Mouse (Mus musculus): ENCODE data around the gene 1700123O20Rik. TPM values are rescaled to one million over a fixed set of nuclear protein-coding genes. Genes with fewer than 3 reads are reported as not detected.

1700123O20Rik gene
- polyA plus RNA-seq (2016; fragmentation: Nextera tagmentation; extraction: Ambion mirVana), result 115 and 116 TPM in 2 replicates

- H3K36me3 ChIP-seq (replicated peaks), result peaks cover 57% of the 10 kb centered on the region
- peak within 1 kb of the TSS; percentile 93 for H3K27ac ChIP-seq (replicated peaks)
- no peaks in the 10 kb centered on the region for H3K27me3 ChIP-seq (replicated peaks; ENCODE audit: low read depth, poor library complexity, severe bottlenecking)
- peak within 1 kb of the TSS; percentile 75 for H3K4me3 ChIP-seq
- H3K4me1 ChIP-seq, result peaks cover 26% of the 10 kb centered on the region
- no peaks in the 10 kb centered on the region for H3K9me3 ChIP-seq
- DNase-seq (ENCODE audit: low spot score), result peak; percentile 89
- 0% methylated on average over 41 of the region's 41 CpGs for WGBS
Observed at GRCm38 (mm10) chr14:54686063-54686521, at the start of gene 1700123O20Rik. Gene 1700123O20Rik (plus strand): TSS chr14:54686216.

GRCm38 (mm10) chr14:54636954-54637353 lies 49.1 kb upstream of the 1700123O20Rik start:
- no peak overlapping the region for H3K27ac ChIP-seq (replicated peaks)
- no peaks in the 10 kb centered on the region for H3K9me3 ChIP-seq
- no peak overlapping the region for H3K4me3 ChIP-seq
- H3K27me3 ChIP-seq (replicated peaks; ENCODE audit: low read depth, poor library complexity, severe bottlenecking), result no peaks in the 10 kb centered on the region
- H3K36me3 ChIP-seq (replicated peaks), result peaks cover 76% of the 10 kb centered on the region
- peak; percentile 73 for DNase-seq (ENCODE audit: low spot score)
- H3K4me1 ChIP-seq, result peaks cover 33% of the 10 kb centered on the region
- 54% methylated on average over 8 of the region's 8 CpGs for WGBS

- Histone ChIP-seq H3K4me3 (0 out of 2 replicates have a peak overlapping the region, but pooled peaks have one; percentile 19), H3K9me3 (no peaks in the 10 kb centered on the region), H3K4me1 (peaks cover 35% of the 10 kb centered on the region), H3K27me3 (replicated peaks; ENCODE audit: low read depth, poor library complexity, severe bottlenecking) (no peaks in the 10 kb centered on the region), H3K27ac (replicated peaks) (no peak overlapping the region), H3K36me3 (replicated peaks) (peaks cover 75% of the 10 kb centered on the region)
- no peak for DNase-seq (ENCODE audit: low spot score)
- WGBS, result 83% methylated on average over 5 of the region's 5 CpGs
Observed at GRCm38 (mm10) chr14:54638210-54638609, 47.8 kb upstream of the 1700123O20Rik start.

- Histone ChIP-seq H3K4me1 (peaks cover 35% of the 10 kb centered on the region), H3K9me3 (no peaks in the 10 kb centered on the region), H3K27ac (replicated peaks) (peak overlapping the region; percentile 95), H3K36me3 (replicated peaks) (peaks cover 75% of the 10 kb centered on the region), H3K4me3 (peak overlapping the region; percentile 88), H3K27me3 (replicated peaks; ENCODE audit: low read depth, poor library complexity, severe bottlenecking) (no peaks in the 10 kb centered on the region)
- 16% methylated on average over 4 of the region's 4 CpGs for WGBS
- no peak for DNase-seq (ENCODE audit: low spot score)
Observed at GRCm38 (mm10) chr14:54640121-54640520, 45.9 kb upstream of the 1700123O20Rik start.

DNA sequence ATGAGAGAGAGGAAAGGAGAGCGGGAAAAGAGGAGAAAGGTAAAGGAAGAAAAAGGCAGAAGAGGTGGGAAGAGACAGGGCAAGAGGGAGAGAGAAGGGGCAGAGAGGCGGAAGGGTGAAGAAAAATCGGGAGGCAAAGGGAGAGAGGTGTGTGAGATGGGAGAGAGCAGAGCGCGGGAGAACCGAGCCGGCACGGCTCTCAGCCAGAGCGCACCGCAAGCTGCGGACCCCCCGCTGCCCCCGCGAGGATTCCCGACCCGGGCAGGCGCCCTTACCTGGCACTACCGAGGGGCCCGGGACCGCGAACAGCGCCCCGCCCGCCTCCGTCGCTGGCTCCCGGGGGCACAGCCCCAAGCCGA lies 45.1 kb upstream of the 1700123O20Rik start, which contains the start of gene Gm17606:
Gene Gm17606, plus strand, starts transcription at position 7 of the 359 bp plus-strand sequence.
- under 1% methylated on average over 28 of the region's 28 CpGs for WGBS
- Histone ChIP-seq H3K27me3 (replicated peaks; ENCODE audit: low read depth, poor library complexity, severe bottlenecking) (no peaks in the 10 kb centered on the region), H3K36me3 (replicated peaks) (peaks cover 77% of the 10 kb centered on the region)

DNA sequence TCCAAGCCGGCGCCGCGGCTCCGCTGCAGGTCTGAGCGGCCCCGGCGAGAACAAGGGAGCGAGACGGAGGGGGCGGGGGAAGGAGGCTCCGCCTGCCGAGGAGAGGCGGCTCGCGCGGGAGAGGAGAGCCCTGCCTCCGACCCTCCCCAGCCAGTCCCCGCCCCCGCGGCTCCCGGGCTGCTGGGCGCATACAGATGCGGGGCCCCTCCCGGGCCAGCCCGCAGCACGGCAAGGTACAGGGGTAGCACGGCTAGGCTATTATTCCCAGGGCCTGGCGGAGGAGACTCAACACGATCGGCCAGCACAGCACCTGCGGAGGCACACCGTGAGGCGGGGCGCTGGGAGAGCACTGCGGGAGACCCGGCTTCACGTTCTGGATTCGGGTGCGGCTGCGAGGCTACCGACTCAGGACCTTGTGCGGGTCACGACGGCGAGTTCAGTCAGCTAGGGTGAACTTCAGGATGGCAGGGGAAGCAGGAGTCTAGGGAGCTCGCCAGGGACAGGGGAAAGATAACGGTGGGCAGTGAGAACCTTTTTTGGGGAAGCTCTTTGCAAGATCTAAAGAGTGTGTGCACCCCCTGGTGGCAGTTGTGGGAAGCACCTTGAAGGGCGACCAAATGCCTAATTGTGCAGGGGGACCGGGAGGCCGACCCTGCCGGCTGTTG lies 44.6 kb upstream of the 1700123O20Rik start, which contains the start of gene Cdh24:
Gene Cdh24, minus strand, starts transcription at position 60 of the 665 bp plus-strand sequence.
- peak; percentile 93 for DNase-seq (ENCODE audit: low spot score)
- Histone ChIP-seq H3K27me3 (replicated peaks; ENCODE audit: low read depth, poor library complexity, severe bottlenecking) (no peaks in the 10 kb centered on the region), H3K9me3 (no peaks in the 10 kb centered on the region), H3K4me3 (peak within 1 kb of the TSS; percentile 88), H3K4me1 (peaks cover 35% of the 10 kb centered on the region), H3K27ac (replicated peaks) (peak within 1 kb of the TSS; percentile 95), H3K36me3 (replicated peaks) (peaks cover 77% of the 10 kb centered on the region)
- WGBS, result under 1% methylated on average over 50 of the region's 52 CpGs

More for the DNA sequence above, 45.1 kb upstream of the 1700123O20Rik start, which contains the start of gene Gm17606:
- H3K4me1 ChIP-seq, result peaks cover 35% of the 10 kb centered on the region
- no peak for DNase-seq (ENCODE audit: low spot score)
- peak within 1 kb of the TSS; percentile 88 for H3K4me3 ChIP-seq
- no peaks in the 10 kb centered on the region for H3K9me3 ChIP-seq
- H3K27ac ChIP-seq (replicated peaks), result peak within 1 kb of the TSS; percentile 95

GRCm38 (mm10) chr14:54642224-54642944 lies 43.6 kb upstream of the 1700123O20Rik start:
- DNase-seq (ENCODE audit: low spot score), result no peak
- H3K27me3 ChIP-seq (replicated peaks; ENCODE audit: low read depth, poor library complexity, severe bottlenecking), result no peaks in the 10 kb centered on the region
- H3K4me3 ChIP-seq, result peak overlapping the region; percentile 88
- 80% methylated on average over 25 of the region's 25 CpGs for WGBS
- peaks cover 35% of the 10 kb centered on the region for H3K4me1 ChIP-seq
- H3K27ac ChIP-seq (replicated peaks), result no peak overlapping the region
- H3K36me3 ChIP-seq (replicated peaks), result peaks cover 77% of the 10 kb centered on the region
- H3K9me3 ChIP-seq, result no peaks in the 10 kb centered on the region

GRCm38 (mm10) chr14:54643011-54643410 lies 43.0 kb upstream of the 1700123O20Rik start:
- Histone ChIP-seq H3K4me3 (no peak overlapping the region), H3K9me3 (no peaks in the 10 kb centered on the region), H3K27me3 (replicated peaks; ENCODE audit: low read depth, poor library complexity, severe bottlenecking) (no peaks in the 10 kb centered on the region), H3K27ac (replicated peaks) (no peak overlapping the region), H3K36me3 (replicated peaks) (peaks cover 77% of the 10 kb centered on the region), H3K4me1 (peaks cover 35% of the 10 kb centered on the region)
- DNase-seq (ENCODE audit: low spot score), result no peak
- WGBS, result 93% methylated on average over 2 of the region's 2 CpGs

DNA sequence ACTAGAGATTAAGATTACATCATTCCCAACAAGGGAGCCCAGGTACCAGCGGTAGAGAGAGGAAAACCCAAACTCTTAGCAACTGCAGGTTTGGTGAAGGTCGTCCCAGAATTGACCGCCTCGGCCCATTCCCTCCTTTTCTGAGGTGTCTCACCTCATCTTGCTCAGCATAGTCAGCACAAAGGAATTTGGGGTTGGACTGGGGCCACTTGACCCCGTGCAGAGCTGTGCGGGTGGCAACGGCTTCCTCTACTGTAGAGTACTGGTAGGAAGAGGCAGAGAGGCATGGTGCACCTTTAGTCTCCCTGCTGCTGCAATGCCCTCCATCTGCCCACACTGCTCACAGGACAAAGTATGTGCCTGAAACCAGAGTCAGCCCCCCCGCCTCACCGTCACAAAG lies 41.7 kb upstream of the 1700123O20Rik start:
- WGBS, result 94% methylated on average over 9 of the region's 9 CpGs
- DNase-seq (ENCODE audit: low spot score), result no peak

GRCm38 (mm10) chr14:54646455-54646854 lies 39.6 kb upstream of the 1700123O20Rik start:
- DNase-seq (ENCODE audit: low spot score), result no peak
- H3K4me1 ChIP-seq, result peaks cover 35% of the 10 kb centered on the region
- H3K9me3 ChIP-seq, result no peaks in the 10 kb centered on the region
- no peak overlapping the region for H3K4me3 ChIP-seq
- no peak overlapping the region for H3K27ac ChIP-seq (replicated peaks)
- H3K27me3 ChIP-seq (replicated peaks; ENCODE audit: low read depth, poor library complexity, severe bottlenecking), result no peaks in the 10 kb centered on the region
- H3K36me3 ChIP-seq (replicated peaks), result peaks cover 96% of the 10 kb centered on the region
- 95% methylated on average over 17 of the region's 17 CpGs for WGBS

More for the DNA sequence above, 41.7 kb upstream of the 1700123O20Rik start:
- no peaks in the 10 kb centered on the region for H3K9me3 ChIP-seq
- no peak overlapping the region for H3K27ac ChIP-seq (replicated peaks)
- H3K4me1 ChIP-seq, result peaks cover 35% of the 10 kb centered on the region
- H3K4me3 ChIP-seq, result no peak overlapping the region
- H3K36me3 ChIP-seq (replicated peaks), result peaks cover 76% of the 10 kb centered on the region
- H3K27me3 ChIP-seq (replicated peaks; ENCODE audit: low read depth, poor library complexity, severe bottlenecking), result no peaks in the 10 kb centered on the region

DNA sequence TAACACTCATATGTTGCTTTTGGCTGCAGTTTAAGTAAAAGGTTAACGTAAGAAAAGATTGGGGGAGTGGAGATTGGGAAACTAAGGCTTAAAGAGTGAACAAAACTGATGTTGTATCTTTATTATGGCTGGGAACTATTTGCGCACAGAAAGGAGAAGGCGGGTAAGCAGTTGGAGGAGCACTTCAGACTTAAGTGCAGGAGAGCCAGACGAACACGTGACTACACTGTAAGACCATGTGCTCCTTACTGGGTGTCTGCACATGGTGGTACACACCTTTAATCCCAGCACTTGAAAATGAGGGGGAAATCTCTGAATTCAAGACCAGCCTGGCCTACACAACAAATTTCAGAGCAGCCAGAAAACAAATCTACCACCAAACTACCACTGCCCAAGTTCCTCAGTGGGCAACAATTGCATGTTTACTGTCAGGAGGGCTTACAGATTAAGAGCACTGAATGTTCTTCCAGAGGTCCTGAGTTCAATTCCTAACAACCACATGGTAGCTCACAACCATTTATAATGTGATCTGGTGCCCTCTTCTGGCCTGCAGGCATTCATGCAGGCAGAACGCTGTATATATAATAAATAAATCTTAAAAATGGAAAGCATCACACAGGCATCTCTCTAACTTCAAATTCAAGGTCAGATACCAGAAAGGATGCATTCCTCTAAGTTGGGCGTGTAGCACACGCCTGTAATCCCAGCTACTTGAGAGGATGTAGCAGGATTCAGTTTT lies 38.9 kb upstream of the 1700123O20Rik start:
- DNase-seq (ENCODE audit: low spot score), result no peak
- H3K27ac ChIP-seq (replicated peaks), result no peak overlapping the region
- H3K4me1 ChIP-seq, result peaks cover 36% of the 10 kb centered on the region
- H3K4me3 ChIP-seq, result no peak overlapping the region
- peaks cover 98% of the 10 kb centered on the region for H3K36me3 ChIP-seq (replicated peaks)
- whole genome bisulfite sequencing, result 95% methylated on average over 8 of the region's 8 CpGs
- no peaks in the 10 kb centered on the region for H3K27me3 ChIP-seq (replicated peaks; ENCODE audit: low read depth, poor library complexity, severe bottlenecking)
- no peaks in the 10 kb centered on the region for H3K9me3 ChIP-seq

- H3K27me3 ChIP-seq (replicated peaks; ENCODE audit: low read depth, poor library complexity, severe bottlenecking), result no peaks in the 10 kb centered on the region
- H3K4me1 ChIP-seq, result peaks cover 42% of the 10 kb centered on the region
- no peaks in the 10 kb centered on the region for H3K9me3 ChIP-seq
- DNase-seq (ENCODE audit: low spot score), result no peak
- 88% methylated on average over 4 of the region's 4 CpGs for WGBS
- H3K27ac ChIP-seq (replicated peaks), result no peak overlapping the region
- H3K4me3 ChIP-seq, result no peak overlapping the region
- peaks cover 90% of the 10 kb centered on the region for H3K36me3 ChIP-seq (replicated peaks)
Observed at GRCm38 (mm10) chr14:54647900-54648299, 38.1 kb upstream of the 1700123O20Rik start.

All from embryonic facial prominence, embryonic 10.5 days (tissue).